Mouse (Mus musculus) cortical plate, adult 2 months (tissue): ENCODE results near the gene Camta1.

ENCODE experiments used
- CTCF ChIP-seq: fragments of 200-500 bp; IDR thresholded peaks from 2 replicates; pipeline ENCODE4 v1.5.1; 2011; ENCODE audit warnings: mild to moderate bottlenecking, control low read depth, low read length; ENCODE audit not compliant: insufficient read depth; ENCODE audit errors: extremely low read depth
- POLR2A ChIP-seq: fragments of 200-500 bp; IDR thresholded peaks from 2 replicates; pipeline ENCODE4 v1.6.1; 2011; ENCODE audit warnings: mild to moderate bottlenecking, low read length, control low read depth; ENCODE audit not compliant: insufficient read depth; ENCODE audit errors: extremely low read depth

DNA sequence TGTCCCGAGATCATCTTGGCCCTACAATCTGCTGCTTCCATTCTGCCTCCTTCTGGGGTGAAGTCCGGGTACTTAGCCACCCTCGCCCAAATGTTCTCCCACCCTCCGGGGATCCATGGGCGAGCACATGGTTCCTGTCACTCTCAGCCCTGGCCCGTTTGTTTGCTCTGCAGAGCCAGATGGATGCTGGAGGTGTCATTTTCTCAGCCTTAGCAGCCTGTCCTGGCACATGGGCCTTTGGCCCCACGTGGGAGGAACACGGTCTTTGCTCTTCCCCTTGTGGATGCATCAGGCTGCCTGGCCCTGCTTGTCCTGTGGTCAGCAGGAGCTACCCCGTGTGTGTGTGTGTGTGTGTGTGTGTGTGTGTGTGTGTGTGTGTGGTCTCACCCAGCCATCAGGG is 560.3 kb downstream of the Camta1 start:
- no peak for TF ChIP-seq CTCF
- TF ChIP-seq POLR2A, result no peak
